ENCODE assay signal across 1 mouse cellular context in the genomic region with DNA sequence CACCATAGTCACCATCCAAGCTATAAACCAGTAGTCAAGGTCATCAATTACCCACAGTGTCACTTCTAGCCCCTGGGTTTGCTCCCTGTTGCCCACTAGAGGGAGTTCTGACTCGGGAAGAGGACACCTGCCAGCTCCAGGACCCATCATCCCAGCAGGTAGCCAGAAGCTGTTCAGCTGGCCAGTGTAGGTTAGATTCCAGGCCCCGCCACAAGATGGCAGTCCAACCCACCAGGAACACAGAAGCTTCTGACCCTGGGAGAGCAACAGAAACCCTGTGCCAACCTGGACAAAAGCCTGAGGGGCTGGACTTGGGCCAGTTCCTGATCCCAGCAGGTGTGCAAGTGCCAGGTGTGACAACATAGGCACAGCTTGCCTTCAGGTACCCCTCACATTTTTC.
A peak's percentile ranks its signal among the peaks of the same experiment; 100 is the strongest.
TF ChIP-seq lines count a peak whose summit lies in the region.

No protein-coding gene starts in this region.

TF ChIP-seq in CH12.LX, 34 proteins besides CTCF, POLR2A, EP300 and RAD21 (continued from another document):
- TF ChIP-seq BHLHE40 (IDR thresholded peaks at IDR 0.05; ENCODE audit: low read depth, low read length) (peak; percentile 15; the same call in 1 of the 2 replicates), NRF1 (IDR thresholded peaks at IDR 0.05; ENCODE audit: low read depth, low read length) (peak; percentile 10; the same call in 1 of the 2 replicates), JUND (conservative IDR thresholded peaks at IDR 0.05; ENCODE audit: low read depth, low read length) (no peak), USF2 (conservative IDR thresholded peaks at IDR 0.05; ENCODE audit: low read depth, low read length) (no peak), POLR2AphosphoS2 (IDR thresholded peaks at IDR 0.05; ENCODE audit: low read depth, low read length) (no peak), ETS1 (conservative IDR thresholded peaks at IDR 0.05; ENCODE audit: low read depth, low read length) (no peak), NELFE (IDR thresholded peaks at IDR 0.05; ENCODE audit: low read depth, low read length) (peak; percentile 48; the same call in 1 of the 2 replicates), UBTF (IDR thresholded peaks at IDR 0.05; ENCODE audit: low read depth, low read length) (no peak), MXI1 (IDR thresholded peaks at IDR 0.05; ENCODE audit: low read depth, low read length) (no peak), ZMIZ1 (IDR thresholded peaks at IDR 0.05; ENCODE audit: low read depth, low read length) (no peak), TBP (conservative IDR thresholded peaks at IDR 0.05; ENCODE audit: low read depth, low read length) (no peak), KAT2A (IDR thresholded peaks at IDR 0.05; ENCODE audit: insufficient replicate concordance, low read length) (no peak), HCFC1 (IDR thresholded peaks at IDR 0.05; ENCODE audit: low read depth, low read length) (no peak), RCOR1 (conservative IDR thresholded peaks at IDR 0.05; ENCODE audit: low read depth, low read length) (no peak)
